Mouse (Mus musculus): ENCODE results near the gene Akna. TPM values are rescaled to one million over a fixed set of nuclear protein-coding genes. Genes with fewer than 3 reads are reported as not detected.

Akna gene
- polyA plus RNA-seq, 1 experiment = 76.6 TPM

- Histone ChIP-seq H3K36me3 (ENCODE audit: control insufficient read depth, insufficient read depth, low read length) (no peaks in the 10 kb centered on the region), H3K4me3 (ENCODE audit: control insufficient read depth, insufficient read depth, low read length) (no peak overlapping the region), H3K27me3 (ENCODE audit: control insufficient read depth, insufficient read depth, low read length) (no peaks in the 10 kb centered on the region), H3K4me1 (replicated peaks; ENCODE audit: control insufficient read depth, insufficient read depth, low read length) (peaks cover 50% of the 10 kb centered on the region), H3K27ac (ENCODE audit: control insufficient read depth, insufficient read depth, low read length) (no peak overlapping the region)
- no peak for DNase-seq
- WGBS = 86% methylated on average over 7 of the region's 7 CpGs
- TF ChIP-seq POLR2A (IDR thresholded peaks at IDR 0.05; ENCODE audit: control insufficient read depth, extremely low read depth, insufficient read depth, low read length, poor library complexity) (no peak), CTCF (IDR thresholded peaks at IDR 0.05; ENCODE audit: borderline replicate concordance, control insufficient read depth, extremely low read depth, insufficient read depth, low read length, poor library complexity) (no peak)
These were observed 5.1 kb upstream of the Akna start for GRCm38 (mm10) chr4:63408247-63408646.

- WGBS = 49% methylated on average over 4 of the region's 4 CpGs
- no peak overlapping the region for H3K4me3 ChIP-seq (ENCODE audit: control insufficient read depth, insufficient read depth, low read length)
- DNase-seq = no peak
- no peaks in the 10 kb centered on the region for H3K36me3 ChIP-seq (ENCODE audit: control insufficient read depth, insufficient read depth, low read length)
- H3K27me3 ChIP-seq (ENCODE audit: control insufficient read depth, insufficient read depth, low read length) = no peaks in the 10 kb centered on the region
- peaks cover 62% of the 10 kb centered on the region for H3K4me1 ChIP-seq (replicated peaks; ENCODE audit: control insufficient read depth, insufficient read depth, low read length)
- H3K27ac ChIP-seq (ENCODE audit: control insufficient read depth, insufficient read depth, low read length) = peak overlapping the region; percentile 93; the same call in 1 of the 2 replicates
- TF ChIP-seq CTCF (IDR thresholded peaks at IDR 0.05; ENCODE audit: borderline replicate concordance, control insufficient read depth, extremely low read depth, insufficient read depth, low read length, poor library complexity) (no peak), POLR2A (IDR thresholded peaks at IDR 0.05; ENCODE audit: control insufficient read depth, extremely low read depth, insufficient read depth, low read length, poor library complexity) (no peak)
These were observed 2.5 kb upstream of the Akna start for GRCm38 (mm10) chr4:63405683-63406082.

GRCm38 (mm10) chr4:63405051-63405450 lies 1.9 kb upstream of the Akna start:
- H3K36me3 ChIP-seq (ENCODE audit: control insufficient read depth, insufficient read depth, low read length) = no peaks in the 10 kb centered on the region
- peak; percentile 68 for DNase-seq
- peak overlapping the region; percentile 93 for H3K27ac ChIP-seq (ENCODE audit: control insufficient read depth, insufficient read depth, low read length)
- peaks cover 69% of the 10 kb centered on the region for H3K4me1 ChIP-seq (replicated peaks; ENCODE audit: control insufficient read depth, insufficient read depth, low read length)
- TF ChIP-seq CTCF (IDR thresholded peaks at IDR 0.05; ENCODE audit: borderline replicate concordance, control insufficient read depth, extremely low read depth, insufficient read depth, low read length, poor library complexity) = no peak
- TF ChIP-seq POLR2A (IDR thresholded peaks at IDR 0.05; ENCODE audit: control insufficient read depth, extremely low read depth, insufficient read depth, low read length, poor library complexity) = no peak
- H3K4me3 ChIP-seq (ENCODE audit: control insufficient read depth, insufficient read depth, low read length) = no peak overlapping the region
- WGBS = 5% methylated on average over 7 of the region's 7 CpGs
- H3K27me3 ChIP-seq (ENCODE audit: control insufficient read depth, insufficient read depth, low read length) = no peaks in the 10 kb centered on the region

GRCm38 (mm10) chr4:63404205-63404604 lies 1.1 kb upstream of the Akna start:
- peak overlapping the region; percentile 6 for H3K4me3 ChIP-seq (ENCODE audit: control insufficient read depth, insufficient read depth, low read length)
- WGBS = 7% methylated on average over 7 of the region's 7 CpGs
- H3K27ac ChIP-seq (ENCODE audit: control insufficient read depth, insufficient read depth, low read length) = peak overlapping the region; percentile 93
- peak; percentile 72 for DNase-seq
- peak; percentile 42 for TF ChIP-seq POLR2A (IDR thresholded peaks at IDR 0.05; ENCODE audit: control insufficient read depth, extremely low read depth, insufficient read depth, low read length, poor library complexity)
- TF ChIP-seq CTCF (IDR thresholded peaks at IDR 0.05; ENCODE audit: borderline replicate concordance, control insufficient read depth, extremely low read depth, insufficient read depth, low read length, poor library complexity) = no peak
- H3K4me1 ChIP-seq (replicated peaks; ENCODE audit: control insufficient read depth, insufficient read depth, low read length) = peaks cover 71% of the 10 kb centered on the region
- no peaks in the 10 kb centered on the region for H3K36me3 ChIP-seq (ENCODE audit: control insufficient read depth, insufficient read depth, low read length)
- no peaks in the 10 kb centered on the region for H3K27me3 ChIP-seq (ENCODE audit: control insufficient read depth, insufficient read depth, low read length)

GRCm38 (mm10) chr4:63402558-63402957 lies 596 bp downstream of the Akna start:
- peaks cover 75% of the 10 kb centered on the region for H3K4me1 ChIP-seq (replicated peaks; ENCODE audit: control insufficient read depth, insufficient read depth, low read length)
- no peaks in the 10 kb centered on the region for H3K27me3 ChIP-seq (ENCODE audit: control insufficient read depth, insufficient read depth, low read length)
- no peak for DNase-seq
- H3K27ac ChIP-seq (ENCODE audit: control insufficient read depth, insufficient read depth, low read length) = peak overlapping the region; percentile 89
- peak overlapping the region; percentile 79 for H3K4me3 ChIP-seq (ENCODE audit: control insufficient read depth, insufficient read depth, low read length)
- H3K36me3 ChIP-seq (ENCODE audit: control insufficient read depth, insufficient read depth, low read length) = peaks cover 4% of the 10 kb centered on the region; the same call in 1 of the 2 replicates
- TF ChIP-seq CTCF (IDR thresholded peaks at IDR 0.05; ENCODE audit: borderline replicate concordance, control insufficient read depth, extremely low read depth, insufficient read depth, low read length, poor library complexity) (no peak), POLR2A (IDR thresholded peaks at IDR 0.05; ENCODE audit: control insufficient read depth, extremely low read depth, insufficient read depth, low read length, poor library complexity) (no peak)
- WGBS = 2% methylated on average over 6 of the region's 6 CpGs

- DNase-seq = no peak
- H3K4me3 ChIP-seq (ENCODE audit: control insufficient read depth, insufficient read depth, low read length) = peak overlapping the region; percentile 79
- TF ChIP-seq POLR2A (IDR thresholded peaks at IDR 0.05; ENCODE audit: control insufficient read depth, extremely low read depth, insufficient read depth, low read length, poor library complexity) = no peak
- no peak for TF ChIP-seq CTCF (IDR thresholded peaks at IDR 0.05; ENCODE audit: borderline replicate concordance, control insufficient read depth, extremely low read depth, insufficient read depth, low read length, poor library complexity)
- peaks cover 75% of the 10 kb centered on the region for H3K4me1 ChIP-seq (replicated peaks; ENCODE audit: control insufficient read depth, insufficient read depth, low read length)
- 3% methylated on average over 10 of the region's 10 CpGs for WGBS
- no peaks in the 10 kb centered on the region for H3K27me3 ChIP-seq (ENCODE audit: control insufficient read depth, insufficient read depth, low read length)
- H3K27ac ChIP-seq (ENCODE audit: control insufficient read depth, insufficient read depth, low read length) = peak overlapping the region; percentile 89
- H3K36me3 ChIP-seq (ENCODE audit: control insufficient read depth, insufficient read depth, low read length) = peaks cover 9% of the 10 kb centered on the region
These were observed 1.1 kb downstream of the Akna start for GRCm38 (mm10) chr4:63402056-63402455.

GRCm38 (mm10) chr4:63401620-63402019 lies 1.5 kb downstream of the Akna start:
- TF ChIP-seq POLR2A (IDR thresholded peaks at IDR 0.05; ENCODE audit: control insufficient read depth, extremely low read depth, insufficient read depth, low read length, poor library complexity) (no peak), CTCF (IDR thresholded peaks at IDR 0.05; ENCODE audit: borderline replicate concordance, control insufficient read depth, extremely low read depth, insufficient read depth, low read length, poor library complexity) (no peak)
- Histone ChIP-seq H3K36me3 (ENCODE audit: control insufficient read depth, insufficient read depth, low read length) (peaks cover 12% of the 10 kb centered on the region), H3K4me3 (ENCODE audit: control insufficient read depth, insufficient read depth, low read length) (peak overlapping the region; percentile 79), H3K27me3 (ENCODE audit: control insufficient read depth, insufficient read depth, low read length) (no peaks in the 10 kb centered on the region), H3K27ac (ENCODE audit: control insufficient read depth, insufficient read depth, low read length) (peak overlapping the region; percentile 89), H3K4me1 (replicated peaks; ENCODE audit: control insufficient read depth, insufficient read depth, low read length) (peaks cover 76% of the 10 kb centered on the region)
- WGBS = 9% methylated on average over 6 of the region's 6 CpGs
- no peak for DNase-seq

All from thymus, adult 2 months (tissue).